Mouse (Mus musculus): ENCODE measurements around the gene Kif7. TPM values are rescaled to one million over a fixed set of nuclear protein-coding genes. Genes with fewer than 3 reads are reported as not detected.

Kif7 gene
- polyA plus RNA-seq, 2 experiments from 2014 or later: 0.29 to 0.74 TPM

- ATAC-seq: peak; percentile 94
These were observed 6.0 kb upstream of the Kif7 start for GRCm38 (mm10) chr7:79721386-79721977.

- ATAC-seq: no peak
These were observed 4.7 kb downstream of the Kif7 start for GRCm38 (mm10) chr7:79710831-79711230.

- no peak for ATAC-seq
These were observed 5.4 kb downstream of the Kif7 start for GRCm38 (mm10) chr7:79710130-79710607.

GRCm38 (mm10) chr7:79705210-79705609, 10.3 kb downstream of the Kif7 start:
- no peak for ATAC-seq

- no peak for ATAC-seq
These were observed 12.8 kb downstream of the Kif7 start for GRCm38 (mm10) chr7:79702755-79703154.

GRCm38 (mm10) chr7:79696495-79696894, 19.0 kb downstream of the Kif7 start:
- ATAC-seq: no peak

GRCm38 (mm10) chr7:79680231-79680630, 35.3 kb downstream of the Kif7 start:
- no peak for ATAC-seq

GRCm38 (mm10) chr7:79679186-79679585, 36.3 kb downstream of the Kif7 start:
- ATAC-seq: no peak

- ATAC-seq: no peak
These were observed 44.5 kb downstream of the Kif7 start for GRCm38 (mm10) chr7:79670900-79671604.

- no peak for ATAC-seq
These were observed 48.8 kb downstream of the Kif7 start for GRCm38 (mm10) chr7:79666690-79667089.

GRCm38 (mm10) chr7:79661253-79661890, 54.1 kb downstream of the Kif7 start:
- ATAC-seq: no peak

GRCm38 (mm10) chr7:79660291-79661150, 55.0 kb downstream of the Kif7 start:
- no peak for ATAC-seq

- peak; percentile 99 for ATAC-seq
These were observed 55.8 kb downstream of the Kif7 start, which contains the start of gene Ticrr for GRCm38 (mm10) chr7:79659578-79660290. TSS of gene Ticrr (plus strand) at chr7:79660196.

GRCm38 (mm10) chr7:79654586-79654985, 60.9 kb downstream of the Kif7 start:
- ATAC-seq: no peak

- no peak for ATAC-seq
These were observed 61.3 kb downstream of the Kif7 start for GRCm38 (mm10) chr7:79654185-79654584.

GRCm38 (mm10) chr7:79649005-79649404, 66.5 kb downstream of the Kif7 start:
- no peak for ATAC-seq

Other genes starting within 250 kb of the Kif7 start
- gene Polg, start 249.4 kb downstream of the Kif7 start, polyA plus RNA-seq (2017; shearing (Covaris generic)): 10 to 100 TPM; 22.5 to 23.1 TPM
- not detected for gene Rhcg, start 98.1 kb downstream of the Kif7 start, polyA plus RNA-seq (2017; shearing (Covaris generic))
- 1 to 10 TPM; 1.9 to 2.3 TPM for gene Ticrr, start 55.5 kb downstream of the Kif7 start, polyA plus RNA-seq (2017; shearing (Covaris generic))
- not detected for gene Plin1, start 17.2 kb upstream of the Kif7 start, polyA plus RNA-seq (2017; shearing (Covaris generic))
- 1 to 10 TPM; 2.6 to 2.7 TPM for gene Pex11a, start 27.4 kb upstream of the Kif7 start, polyA plus RNA-seq (2017; shearing (Covaris generic))
- under 1 TPM in 1 of 2 experiments, not detected in 1; 0.27 TPM for gene Wdr93, start 27.4 kb upstream of the Kif7 start, polyA plus RNA-seq (2017; shearing (Covaris generic))
- gene Mesp1, start 78.1 kb upstream of the Kif7 start, polyA plus RNA-seq (2017; shearing (Covaris generic)): not detected
- gene Mesp2, start 95.0 kb upstream of the Kif7 start, polyA plus RNA-seq (2017; shearing (Covaris generic)): not detected
- gene Anpep, start 145.3 kb upstream of the Kif7 start, polyA plus RNA-seq (2017; shearing (Covaris generic)): not detected
- gene Ap3s2, start 204.9 kb upstream of the Kif7 start, polyA plus RNA-seq (2017; shearing (Covaris generic)): 10 to 100 TPM; 26.1 to 34.1 TPM
- not detected for gene Arpin, start 219.6 kb upstream of the Kif7 start, polyA plus RNA-seq (2017; shearing (Covaris generic))